Mouse (Mus musculus): ENCODE results near the gene 1700067K01Rik.

The 1700067K01Rik gene

GRCm38 (mm10) chr8:84001281-84002000, at the start of gene 1700067K01Rik:
TSS of gene 1700067K01Rik (plus strand) at chr8:84001502.
- DNase-seq (ENCODE audit: low spot score in 2 of 2) = no peak

GRCm38 (mm10) chr8:83954749-83955105, 46.6 kb upstream of the 1700067K01Rik start:
- DNase-seq (ENCODE audit: low spot score in 2 of 2) = no peak

DNA sequence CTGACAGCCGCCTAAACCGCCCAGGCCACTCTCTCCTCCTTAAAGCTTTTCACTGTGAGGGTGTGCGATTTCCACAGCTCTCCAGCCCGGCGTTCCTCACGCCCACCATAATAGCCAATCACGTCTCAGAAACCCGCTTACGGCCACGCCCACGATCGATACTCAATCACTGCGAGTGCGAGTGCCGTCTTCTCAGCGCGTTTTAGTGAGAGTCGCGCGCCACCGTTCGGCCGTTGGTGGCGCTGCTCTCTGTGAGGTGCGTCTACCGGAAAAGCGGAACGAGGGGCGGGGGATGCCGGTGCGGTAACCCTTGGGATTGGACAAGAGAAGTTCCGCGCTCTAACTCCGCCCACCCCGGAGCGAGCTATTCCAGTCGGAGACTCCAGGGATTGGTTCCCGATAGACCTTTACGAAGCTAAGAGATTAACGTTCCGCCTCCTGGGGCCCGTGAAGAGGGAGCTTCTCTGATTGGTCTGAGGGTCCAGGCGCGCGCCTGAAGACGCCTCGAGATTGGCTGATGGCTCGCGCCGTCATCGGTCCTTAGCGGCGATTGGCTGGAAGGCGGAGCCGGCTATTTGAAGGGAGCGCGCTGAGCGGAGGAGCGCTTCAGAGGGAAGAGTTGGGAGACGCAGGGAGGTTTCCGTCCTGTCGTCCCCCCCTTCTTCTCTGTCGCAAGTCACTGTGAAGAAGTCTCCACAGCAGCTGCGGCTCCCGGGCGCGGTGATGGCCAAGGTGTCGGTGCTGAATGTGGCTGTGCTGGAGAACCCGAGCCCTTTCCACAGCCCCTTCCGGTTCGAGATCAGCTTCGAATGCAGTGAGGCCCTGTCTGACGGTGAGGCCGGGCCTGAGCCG, 46.0 kb upstream of the 1700067K01Rik start, which contains the start of the genes Gm10644 and Asf1b:
Gene Gm10644 (minus strand): TSS at position 100 of the 852 bp plus-strand sequence.
Gene Asf1b (plus strand): TSS at position 402 of the 852 bp plus-strand sequence.
- DNase-seq (ENCODE audit: low spot score in 2 of 2) = peak; percentile 93 to 96

DNA sequence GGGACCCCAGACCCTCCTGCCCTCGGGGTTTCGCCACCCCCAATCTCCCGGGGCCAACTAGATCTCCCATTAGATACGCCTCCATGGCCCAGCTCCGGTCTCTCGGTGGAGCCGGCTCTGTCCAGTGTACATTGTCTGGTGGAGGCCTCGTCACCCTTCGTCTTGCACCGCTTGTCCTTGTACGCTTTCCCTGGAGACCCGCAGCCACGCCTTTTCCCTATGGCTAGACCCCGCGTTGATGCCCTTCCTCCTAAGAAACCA, 45.4 kb upstream of the 1700067K01Rik start:
- DNase-seq (ENCODE audit: low spot score in 2 of 2) = no peak

GRCm38 (mm10) chr8:83956789-83957188, 44.5 kb upstream of the 1700067K01Rik start:
- no peak for DNase-seq (ENCODE audit: low spot score in 2 of 2)

- DNase-seq (ENCODE audit: low spot score in 2 of 2) = no peak
Measured at GRCm38 (mm10) chr8:83964015-83964765, 37.1 kb upstream of the 1700067K01Rik start.

- no peak for DNase-seq (ENCODE audit: low spot score in 2 of 2)
Measured at GRCm38 (mm10) chr8:83967701-83968100, 33.6 kb upstream of the 1700067K01Rik start.

GRCm38 (mm10) chr8:83971121-83971520, 30.2 kb upstream of the 1700067K01Rik start:
- DNase-seq (ENCODE audit: low spot score in 2 of 2) = no peak

DNA sequence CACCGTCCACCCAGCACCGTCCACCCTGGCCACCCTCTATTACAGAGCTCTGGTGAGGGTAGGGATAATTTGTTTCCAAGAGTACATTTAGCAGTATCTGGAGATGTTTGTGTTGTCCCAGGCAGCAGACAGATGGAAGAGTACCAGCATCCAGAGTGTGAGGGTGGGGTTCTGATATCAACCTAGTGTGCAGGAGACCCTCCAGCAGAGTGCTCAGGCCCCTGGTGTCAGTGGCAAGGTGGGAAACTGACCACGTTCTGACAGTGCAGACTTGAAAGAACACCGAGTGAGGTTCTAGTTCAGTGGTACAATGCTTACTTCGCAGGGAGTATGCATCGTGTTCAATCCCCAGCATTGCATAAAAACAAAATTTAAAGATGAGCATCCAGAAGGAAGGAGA, 29.6 kb upstream of the 1700067K01Rik start:
- no peak for DNase-seq (ENCODE audit: low spot score in 2 of 2)

DNA sequence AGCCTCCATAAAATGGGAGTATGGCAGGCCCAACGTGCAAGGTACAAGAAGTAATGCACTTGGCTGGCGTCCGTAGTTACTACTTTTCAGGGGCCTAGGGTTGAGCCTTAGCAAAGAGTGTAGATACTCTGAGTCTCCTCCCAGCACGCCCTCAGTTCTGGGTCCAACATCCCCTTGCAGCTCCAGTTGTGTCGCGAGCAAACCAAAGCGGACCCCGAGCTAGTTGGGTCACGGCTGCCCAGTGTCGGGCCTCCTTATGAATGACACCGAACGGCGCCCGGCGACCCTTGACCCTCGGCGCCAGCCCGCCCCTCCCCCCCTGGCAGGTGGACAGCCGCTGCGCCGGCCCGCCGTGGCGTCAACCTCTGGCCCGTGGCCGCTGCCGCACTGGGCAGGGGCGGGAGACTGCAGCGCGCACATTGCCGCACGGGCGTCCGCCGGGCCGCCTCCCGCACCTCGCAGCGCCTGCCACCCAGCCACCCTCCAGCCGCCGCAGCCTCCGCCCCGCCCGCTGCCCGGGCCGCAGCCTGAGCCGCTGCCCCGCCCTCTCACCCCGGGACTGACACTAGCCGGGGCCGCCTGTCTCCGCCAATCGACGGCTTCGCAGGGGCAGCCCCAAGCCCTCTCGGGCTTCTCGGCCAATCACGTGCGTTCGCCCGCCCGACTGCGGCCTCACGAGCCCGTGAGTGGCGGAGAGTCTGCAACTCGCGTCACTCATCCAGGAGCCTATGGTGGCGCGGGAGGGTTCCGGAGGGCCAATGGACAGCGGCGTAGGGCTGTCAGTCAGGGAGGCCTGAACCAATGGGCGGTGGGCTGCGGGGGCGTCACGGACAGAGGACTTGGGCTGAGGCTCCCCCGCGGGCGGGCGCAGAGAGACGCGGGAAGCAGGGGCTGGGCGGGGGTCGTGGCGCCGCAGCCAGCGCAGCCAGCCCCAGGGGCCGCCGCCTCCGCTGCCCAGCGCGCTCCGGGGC, 28.9 kb upstream of the 1700067K01Rik start, which contains the start of gene Prkaca:
Gene Prkaca (plus strand): TSS at position 844 of the 971 bp plus-strand sequence.
- peak; percentile 96 to 98 for DNase-seq (ENCODE audit: low spot score in 2 of 2)

DNA sequence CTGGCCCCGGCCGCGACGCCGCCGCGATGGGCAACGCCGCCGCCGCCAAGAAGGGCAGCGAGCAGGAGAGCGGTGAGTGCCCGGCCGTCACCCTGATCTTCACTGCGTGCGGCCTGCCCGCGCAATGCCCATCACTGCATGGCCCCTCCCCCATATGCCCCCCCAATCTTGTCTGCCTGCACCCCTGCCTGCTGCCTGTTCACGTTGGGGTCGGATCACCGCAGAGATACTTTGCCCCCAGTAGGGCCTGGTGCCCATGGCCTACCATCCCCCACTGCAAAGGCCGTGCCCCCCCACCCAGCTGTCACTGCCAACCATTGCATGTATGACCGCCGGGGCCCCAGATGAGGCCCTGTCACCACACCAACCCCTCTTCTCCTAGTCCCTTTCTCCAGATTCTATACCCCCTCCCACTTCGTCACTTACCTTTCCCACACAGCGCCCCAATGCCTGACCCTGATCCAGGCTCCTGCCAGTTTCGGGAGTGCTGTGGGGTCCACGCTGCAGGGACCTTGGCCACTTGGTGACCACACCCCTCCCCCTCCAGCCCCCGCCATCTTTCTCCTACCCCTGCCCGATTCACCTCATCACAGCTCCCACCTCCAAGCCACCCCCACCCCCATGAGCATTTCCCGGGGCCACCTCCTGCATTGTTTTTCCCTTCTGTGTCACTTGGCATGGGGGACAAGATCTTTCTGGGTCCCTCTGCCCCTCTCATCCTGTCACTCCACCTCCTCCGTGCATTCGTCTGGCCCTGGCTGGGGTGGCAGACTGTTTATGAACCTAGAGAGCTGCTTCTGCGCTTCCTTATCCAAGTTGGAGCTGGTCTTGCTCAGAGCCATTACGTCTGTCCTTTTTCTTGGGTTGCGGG, 27.9 kb upstream of the 1700067K01Rik start:
- no peak for DNase-seq (ENCODE audit: low spot score in 2 of 2)

DNA sequence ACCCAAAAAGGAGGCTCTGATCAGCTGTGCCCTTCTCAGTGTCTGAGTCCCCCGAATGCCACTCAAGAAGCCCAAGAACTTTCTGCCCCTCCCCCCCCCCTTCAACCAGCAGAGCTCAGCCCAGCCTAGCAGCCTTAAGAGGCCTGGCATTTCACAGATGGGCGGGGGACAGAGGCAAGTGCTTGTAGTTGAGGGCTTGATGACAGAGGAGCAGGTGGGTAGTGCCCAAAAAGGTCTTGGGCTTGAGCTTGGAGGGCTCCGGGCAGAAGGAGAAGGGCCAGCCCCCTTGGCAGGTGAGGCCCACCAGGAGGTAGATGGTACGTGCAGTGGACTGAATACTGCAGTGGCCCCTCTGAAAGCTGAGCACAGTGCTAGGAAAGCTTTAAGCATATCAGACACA, 26.8 kb upstream of the 1700067K01Rik start:
- DNase-seq (ENCODE audit: low spot score in 2 of 2) = no peak

DNA sequence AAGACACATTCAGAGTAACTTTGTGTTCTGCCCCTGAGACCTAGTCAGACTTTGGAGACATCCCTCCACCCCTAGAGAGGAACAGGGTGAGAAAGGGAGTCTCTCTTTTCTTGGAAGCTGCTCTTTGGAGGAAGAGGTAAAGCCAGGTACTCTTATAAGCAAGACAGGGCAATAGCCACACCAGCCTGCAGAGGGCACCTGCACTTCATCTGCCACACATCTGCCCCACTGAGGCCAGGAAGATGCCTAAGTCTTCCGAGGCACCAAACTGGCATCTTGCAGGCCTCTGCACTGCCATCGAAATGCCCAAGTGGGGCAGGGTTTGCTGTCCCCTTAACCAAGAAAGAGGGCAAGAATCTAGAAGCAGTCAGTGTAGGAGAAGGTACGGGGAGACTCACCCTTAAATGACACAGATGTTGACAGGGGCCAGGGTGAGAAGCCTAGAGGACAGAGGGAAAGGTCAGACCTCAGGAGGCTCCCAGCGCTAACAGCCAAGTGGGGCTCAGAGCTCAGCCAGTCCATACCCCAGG, 25.1 kb upstream of the 1700067K01Rik start:
- DNase-seq (ENCODE audit: low spot score in 2 of 2) = no peak

GRCm38 (mm10) chr8:83976779-83977350, 24.4 kb upstream of the 1700067K01Rik start:
- DNase-seq (ENCODE audit: low spot score in 2 of 2) = no peak

DNA sequence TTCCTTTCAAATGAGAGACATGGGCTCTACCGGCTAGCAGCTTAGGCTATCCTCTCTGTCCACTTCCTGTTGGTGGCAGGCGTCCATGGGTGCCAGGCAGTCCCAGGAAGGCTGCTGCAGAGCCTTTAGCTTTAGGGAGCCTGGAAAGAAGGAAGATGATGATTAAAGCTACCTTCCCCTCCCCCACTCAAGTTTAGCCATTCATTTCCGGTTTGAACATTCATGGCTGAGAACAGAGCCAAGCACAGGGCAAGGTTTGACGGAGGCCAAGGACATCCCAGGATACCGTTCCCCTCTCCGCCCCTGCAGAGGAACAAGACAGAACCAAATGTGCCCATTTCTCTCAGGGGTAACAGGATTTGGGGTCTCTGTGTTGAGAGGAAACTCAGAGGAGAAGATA, 23.7 kb upstream of the 1700067K01Rik start:
- no peak for DNase-seq (ENCODE audit: low spot score in 2 of 2)

GRCm38 (mm10) chr8:83978200-83978599, 23.1 kb upstream of the 1700067K01Rik start:
- no peak for DNase-seq (ENCODE audit: low spot score in 2 of 2)

GRCm38 (mm10) chr8:83980250-83980649, 21.1 kb upstream of the 1700067K01Rik start:
- no peak for DNase-seq (ENCODE audit: low spot score in 2 of 2)

DNA sequence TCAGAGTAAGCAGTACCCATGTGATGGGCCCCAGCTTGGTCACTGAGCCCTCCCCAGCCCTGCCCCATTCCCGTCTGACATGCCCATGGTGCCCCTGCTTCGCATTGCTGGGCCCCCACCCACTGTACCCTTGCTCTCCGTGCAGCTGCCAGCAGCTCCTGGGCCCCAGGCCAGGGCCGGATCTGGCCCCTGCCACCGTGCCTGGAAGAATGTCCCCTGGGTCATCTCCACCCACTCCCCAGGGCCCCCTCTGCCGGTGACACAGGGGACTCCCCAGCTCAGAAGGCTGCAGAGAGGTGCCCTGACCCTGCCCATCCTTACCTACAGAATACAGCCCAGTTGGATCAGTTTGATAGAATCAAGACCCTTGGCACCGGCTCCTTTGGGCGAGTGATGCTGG, 20.5 kb upstream of the 1700067K01Rik start:
- no peak for DNase-seq (ENCODE audit: low spot score in 2 of 2)

DNA sequence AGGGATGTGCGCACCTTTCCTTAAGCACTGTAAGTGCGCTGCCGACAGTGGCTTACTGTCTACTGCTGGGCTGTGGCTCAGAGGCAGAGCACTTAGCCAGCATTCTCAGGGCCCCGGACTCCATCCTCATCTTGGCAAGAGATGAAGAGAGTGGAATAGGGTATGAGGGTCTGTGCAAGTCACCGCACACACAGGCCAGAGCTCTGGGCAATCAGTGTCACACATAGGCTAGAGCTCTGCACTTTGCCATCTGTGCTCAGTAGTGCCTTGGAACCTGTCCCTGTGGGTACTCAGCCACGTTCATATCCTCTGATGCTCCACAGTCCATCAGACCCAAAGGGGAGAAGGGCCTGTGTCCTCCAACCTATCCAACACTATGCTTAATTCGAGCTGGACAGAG, 19.8 kb upstream of the 1700067K01Rik start:
- DNase-seq (ENCODE audit: low spot score in 2 of 2) = no peak

Data from frontal cortex, postnatal 25 days (tissue).